Mouse (Mus musculus) intestine, embryonic 16.5 days (tissue): ENCODE measurements at regions not wholly inside any gene's neighbourhood (a gene's known extent, or its start where the extent isn't known, plus 50 kb on each side); places are given as distances from the start of the nearest gene placed in this dataset.

ENCODE experiments used
- ATAC-seq: fragments of 200-750 bp; cut with Nextera tagmentation; 2 replicates; pipeline ENCODE4 v1.8.0; 2017; ENCODE audit warnings: moderate TSS enrichment, moderate library complexity
- H3K27ac ChIP-seq: fragments of 300-500 bp; sonication (generic); 2 replicates; pipeline ENCODE4 v1.5.1; 2014; ENCODE audit warnings: mild to moderate bottlenecking, low read length
- H3K27me3 ChIP-seq: fragments of 300-500 bp; sonication (generic); replicated peaks from 2 replicates; pipeline ENCODE4 v1.6.1; 2014; ENCODE audit warnings: low read length, control low read depth, mixed read lengths; ENCODE audit not compliant: control insufficient read depth, insufficient read depth
- H3K36me3 ChIP-seq: fragments of 300-500 bp; sonication (generic); 2 replicates; pipeline ENCODE4 v1.6.1; 2014; ENCODE audit warnings: low read length, control low read depth; ENCODE audit not compliant: control insufficient read depth, insufficient read depth
- H3K4me1 ChIP-seq: fragments of 300-500 bp; sonication (generic); 2 replicates; pipeline ENCODE4 v1.6.1; 2014; ENCODE audit warnings: low read length, control low read depth, mixed read lengths; ENCODE audit not compliant: control insufficient read depth, insufficient read depth
- H3K4me2 ChIP-seq: fragments of 300-500 bp; sonication (generic); 2 replicates; pipeline ENCODE4 v1.6.1; 2014; ENCODE audit warnings: low read depth, low read length, control low read depth
- H3K4me3 ChIP-seq: fragments of 300-500 bp; sonication (generic); 2 replicates; pipeline ENCODE4 v1.5.1; 2014; ENCODE audit warnings: mild to moderate bottlenecking, low read length
- H3K9ac ChIP-seq: fragments of 300-500 bp; sonication (generic); 2 replicates; pipeline ENCODE4 v1.6.1; 2014; ENCODE audit warnings: low read depth, low read length
- H3K9me3 ChIP-seq: fragments of 300-500 bp; sonication (generic); 2 replicates; pipeline ENCODE4 v1.6.1; 2016; ENCODE audit warnings: low read length, control low read depth; ENCODE audit not compliant: control insufficient read depth
- WGBS: fragments of 180-500 bp; shearing (Covaris S2); extraction: QIAGEN DNeasy Blood & Tissue Kit; methylation state at CpG from one replicate; pipeline ENCODE4 v1.1.7; 2014; 5-methylcytosine and 5-hydroxymethylcytosine counted together

DNA sequence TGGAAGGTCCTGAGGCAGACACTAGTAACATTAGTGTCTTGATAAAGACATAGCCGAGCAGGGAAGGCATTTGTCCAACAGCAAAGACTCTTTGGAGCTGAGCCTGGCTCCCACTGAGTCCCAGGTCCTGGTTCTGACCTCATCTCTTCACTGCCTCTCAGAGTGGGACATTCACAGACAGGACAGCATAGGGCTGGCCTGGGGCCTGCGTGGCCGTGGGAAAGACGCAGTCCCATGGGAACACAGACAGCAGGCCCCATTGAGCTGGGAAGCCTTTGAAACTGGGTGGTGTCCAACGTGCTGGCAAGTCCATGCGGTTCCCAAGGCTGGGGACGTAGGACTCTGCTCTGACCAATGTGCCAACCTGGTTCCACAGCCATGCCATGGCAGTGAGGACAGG lies 97.5 kb upstream of the 1700021F07Rik start:
- Histone ChIP-seq H3K27me3 (no peaks in the 10 kb centered on the region), H3K4me2 (no peak overlapping the region), H3K4me3 (no peak overlapping the region), H3K27ac (no peak overlapping the region), H3K9ac (no peak overlapping the region), H3K9me3 (no peaks in the 10 kb centered on the region), H3K36me3 (no peaks in the 10 kb centered on the region), H3K4me1 (peaks cover 11% of the 10 kb centered on the region; the same call in 1 of the 2 replicates)
- ATAC-seq = no peak
- 90% methylated on average over 7 of the region's 7 CpGs for WGBS

DNA sequence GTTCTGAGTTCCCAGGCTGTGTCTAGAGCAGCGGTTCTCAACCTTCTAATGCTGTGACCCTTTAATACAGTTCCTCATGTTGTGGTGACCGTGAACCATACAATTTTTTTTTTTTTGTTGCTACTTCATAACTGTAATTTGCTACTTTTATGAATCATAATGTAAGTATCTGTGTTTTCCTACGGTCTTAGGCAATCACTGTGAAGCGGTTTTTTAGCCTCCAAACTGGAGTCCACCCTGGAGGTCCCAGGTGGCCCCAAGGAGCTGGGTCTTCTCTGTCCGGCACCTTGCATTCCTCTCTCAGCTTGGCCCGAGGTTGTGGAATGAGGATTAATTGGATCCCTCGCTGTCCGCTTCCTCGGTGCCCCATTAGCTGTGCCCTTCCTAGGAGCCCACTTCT lies 96.6 kb upstream of the 1700021F07Rik start:
- Histone ChIP-seq H3K36me3 (no peaks in the 10 kb centered on the region), H3K4me2 (no peak overlapping the region), H3K9ac (no peak overlapping the region), H3K27me3 (no peaks in the 10 kb centered on the region), H3K4me3 (no peak overlapping the region), H3K9me3 (no peaks in the 10 kb centered on the region), H3K27ac (no peak overlapping the region), H3K4me1 (peaks cover 9% of the 10 kb centered on the region; the same call in 1 of the 2 replicates)
- 86% methylated on average over 9 of the region's 9 CpGs for WGBS
- ATAC-seq = no peak

GRCm38 (mm10) chr2:173426191-173427065 lies 96.0 kb upstream of the 1700021F07Rik start:
- Histone ChIP-seq H3K36me3 (no peaks in the 10 kb centered on the region), H3K9ac (no peak overlapping the region), H3K4me2 (no peak overlapping the region), H3K9me3 (no peaks in the 10 kb centered on the region), H3K27me3 (no peaks in the 10 kb centered on the region), H3K4me3 (no peak overlapping the region), H3K4me1 (peaks cover 6% of the 10 kb centered on the region; the same call in 1 of the 2 replicates), H3K27ac (no peak overlapping the region)
- peak; percentile 23; the same call in 1 of the 2 replicates for ATAC-seq
- WGBS = 71% methylated on average over 16 of the region's 16 CpGs

- 0 out of 2 replicates have a peak, but pooled peaks have one; percentile 19 for ATAC-seq
- Histone ChIP-seq H3K4me2 (no peak overlapping the region), H3K9ac (no peak overlapping the region), H3K9me3 (no peaks in the 10 kb centered on the region), H3K27ac (no peak overlapping the region), H3K4me3 (no peak overlapping the region), H3K27me3 (no peaks in the 10 kb centered on the region), H3K36me3 (no peaks in the 10 kb centered on the region), H3K4me1 (peaks cover 6% of the 10 kb centered on the region; the same call in 1 of the 2 replicates)
- WGBS = 64% methylated on average over 10 of the region's 10 CpGs
These were observed 94.4 kb upstream of the 1700021F07Rik start for GRCm38 (mm10) chr2:173427888-173428450.

GRCm38 (mm10) chr2:173431841-173432240 lies 90.5 kb upstream of the 1700021F07Rik start:
- 50% methylated on average over 5 of the region's 5 CpGs for WGBS
- Histone ChIP-seq H3K4me1 (peaks cover 3% of the 10 kb centered on the region; the same call in 1 of the 2 replicates), H3K27ac (no peak overlapping the region), H3K27me3 (no peaks in the 10 kb centered on the region), H3K4me2 (no peak overlapping the region), H3K4me3 (no peak overlapping the region), H3K36me3 (no peaks in the 10 kb centered on the region), H3K9me3 (no peaks in the 10 kb centered on the region), H3K9ac (no peak overlapping the region)
- no peak for ATAC-seq

GRCm38 (mm10) chr2:173432258-173432657 lies 90.1 kb upstream of the 1700021F07Rik start:
- H3K4me1 ChIP-seq = peaks cover 3% of the 10 kb centered on the region; the same call in 1 of the 2 replicates
- WGBS = 52% methylated on average over 3 of the region's 3 CpGs
- H3K9me3 ChIP-seq = no peaks in the 10 kb centered on the region
- no peaks in the 10 kb centered on the region for H3K36me3 ChIP-seq
- peak; percentile 47; the same call in 1 of the 2 replicates for ATAC-seq
- H3K27me3 ChIP-seq = no peaks in the 10 kb centered on the region
- 0 out of 2 replicates have a peak overlapping the region, but pooled peaks have one; percentile 39 for H3K27ac ChIP-seq
- H3K9ac ChIP-seq = no peak overlapping the region
- no peak overlapping the region for H3K4me2 ChIP-seq
- no peak overlapping the region for H3K4me3 ChIP-seq

DNA sequence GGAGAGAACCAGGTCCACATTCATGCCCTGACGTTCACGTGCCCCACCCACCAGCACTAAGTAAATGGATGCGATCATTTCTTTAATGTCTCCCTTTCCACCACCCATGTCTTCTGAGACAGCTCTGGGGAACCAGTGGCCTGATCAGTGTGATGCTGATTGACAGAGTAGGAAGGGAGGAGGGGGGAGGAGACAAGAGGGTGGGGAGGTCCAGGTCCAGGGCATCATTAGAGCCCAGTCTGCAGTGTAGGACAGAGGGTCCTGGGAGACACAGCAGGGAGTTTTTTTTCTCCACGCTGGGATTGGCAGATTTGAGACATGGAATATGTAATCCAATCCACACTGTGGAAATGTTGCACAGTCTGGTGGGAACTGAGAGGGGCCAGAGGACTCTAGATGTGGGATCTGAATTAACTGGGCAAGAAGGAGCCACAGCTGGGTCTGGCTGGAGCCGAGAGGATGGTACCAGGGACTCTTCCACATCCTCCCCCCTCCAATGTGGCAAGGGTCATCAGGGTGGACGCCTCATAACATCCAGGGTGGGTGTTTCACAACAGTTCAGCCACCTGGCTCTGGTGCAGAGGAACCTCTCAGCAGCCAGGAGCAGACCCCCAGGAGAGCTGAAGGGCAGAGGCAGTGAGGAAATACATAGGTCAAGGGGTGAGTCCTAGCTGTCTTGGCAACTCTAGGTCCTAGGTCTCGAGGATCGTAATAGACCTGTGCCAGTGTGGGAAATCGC lies 89.3 kb upstream of the 1700021F07Rik start:
- Histone ChIP-seq H3K4me3 (no peak overlapping the region), H3K27ac (no peak overlapping the region), H3K36me3 (no peaks in the 10 kb centered on the region), H3K4me2 (no peak overlapping the region), H3K4me1 (peaks cover 2% of the 10 kb centered on the region; the same call in 1 of the 2 replicates), H3K27me3 (no peaks in the 10 kb centered on the region), H3K9ac (no peak overlapping the region), H3K9me3 (0 out of 2 replicates have a peak, but pooled peaks cover 3% of the 10 kb centered on the region)
- ATAC-seq = no peak
- 81% methylated on average over 9 of the region's 9 CpGs for WGBS

GRCm38 (mm10) chr2:173436580-173436979 lies 85.8 kb upstream of the 1700021F07Rik start:
- H3K27me3 ChIP-seq = no peaks in the 10 kb centered on the region
- no peak overlapping the region for H3K4me3 ChIP-seq
- H3K9ac ChIP-seq = no peak overlapping the region
- ATAC-seq = no peak
- no peaks in the 10 kb centered on the region for H3K36me3 ChIP-seq
- 0 out of 2 replicates have a peak, but pooled peaks cover 3% of the 10 kb centered on the region for H3K9me3 ChIP-seq
- H3K4me1 ChIP-seq = no peaks in the 10 kb centered on the region
- 64% methylated on average over 3 of the region's 3 CpGs for WGBS
- peak overlapping the region; percentile 4; the same call in 1 of the 2 replicates for H3K27ac ChIP-seq
- H3K4me2 ChIP-seq = no peak overlapping the region

GRCm38 (mm10) chr2:173439031-173439430 lies 83.4 kb upstream of the 1700021F07Rik start:
- Histone ChIP-seq H3K27ac (0 out of 2 replicates have a peak overlapping the region, but pooled peaks have one; percentile 14), H3K4me1 (no peaks in the 10 kb centered on the region), H3K4me3 (no peak overlapping the region), H3K4me2 (no peak overlapping the region), H3K36me3 (no peaks in the 10 kb centered on the region), H3K9ac (no peak overlapping the region), H3K9me3 (0 out of 2 replicates have a peak, but pooled peaks cover 3% of the 10 kb centered on the region), H3K27me3 (no peaks in the 10 kb centered on the region)
- no peak for ATAC-seq
- 54% methylated on average over 9 of the region's 9 CpGs for WGBS
